Mouse (Mus musculus) right cerebral cortex, adult 2 months (tissue): ENCODE measurements around the gene Anks1.
"Not testable (repeated sequence)": the region's sequence is repeated elsewhere in the genome, so short reads cannot be mapped to it uniquely, and the experiment has no call there.

Experiments
- DNase-seq, 2 experiments: peaks; one replicate each; pipeline ENCODE4 v3.0.0; 2021 to 2022; ENCODE audit warnings: low spot score in 2 of 2

The Anks1 gene

GRCm38 (mm10) chr17:27999683-28000273 is 90.7 kb downstream of the Anks1 start:
- DNase-seq, result not testable (repeated sequence)

- DNase-seq, result no peak
Observed at GRCm38 (mm10) chr17:28000389-28000788, 91.3 kb downstream of the Anks1 start.

- DNase-seq, result no peak
Observed at GRCm38 (mm10) chr17:28000851-28001250, 91.7 kb downstream of the Anks1 start.

- no peak for DNase-seq
Observed at GRCm38 (mm10) chr17:28005393-28005792, 96.3 kb downstream of the Anks1 start.

- DNase-seq, result no peak
Observed at GRCm38 (mm10) chr17:28006208-28006607, 97.1 kb downstream of the Anks1 start.

- DNase-seq, result no peak
Observed at GRCm38 (mm10) chr17:28006611-28007010, 97.5 kb downstream of the Anks1 start.

- no peak for DNase-seq
Observed at GRCm38 (mm10) chr17:28007179-28007811, 98.2 kb downstream of the Anks1 start.

- DNase-seq, result no peak
Observed at GRCm38 (mm10) chr17:28007857-28008564, 98.9 kb downstream of the Anks1 start.

- DNase-seq, result no peak
Observed at GRCm38 (mm10) chr17:28008565-28008981, 99.5 kb downstream of the Anks1 start.

- DNase-seq, result no peak
Observed at GRCm38 (mm10) chr17:28009066-28009715, 100.1 kb downstream of the Anks1 start.

GRCm38 (mm10) chr17:28009716-28010114 is 100.6 kb downstream of the Anks1 start:
- DNase-seq, result no peak

- no peak for DNase-seq
Observed at GRCm38 (mm10) chr17:28010925-28011324, 101.8 kb downstream of the Anks1 start.

- DNase-seq, result no peak
Observed at GRCm38 (mm10) chr17:28012851-28013250, 103.7 kb downstream of the Anks1 start.

GRCm38 (mm10) chr17:28013259-28013875 is 104.3 kb downstream of the Anks1 start:
- peak in 1 of 2 experiments; percentile 53 for DNase-seq

GRCm38 (mm10) chr17:28014449-28014848 is 105.3 kb downstream of the Anks1 start:
- no peak for DNase-seq

- DNase-seq, result no peak
Observed at GRCm38 (mm10) chr17:28015068-28015730, 106.1 kb downstream of the Anks1 start.

- DNase-seq, result no peak
Observed at GRCm38 (mm10) chr17:28016056-28016797, 107.1 kb downstream of the Anks1 start.

GRCm38 (mm10) chr17:28018344-28018743 is 109.2 kb downstream of the Anks1 start:
- no peak for DNase-seq

- DNase-seq, result no peak
Observed at GRCm38 (mm10) chr17:28018776-28019175, 109.7 kb downstream of the Anks1 start.

GRCm38 (mm10) chr17:28019785-28020696 is 110.9 kb downstream of the Anks1 start:
- no peak for DNase-seq
